Mouse (Mus musculus): Measurements from ENCODE around the gene Rtp2.

The Rtp2 gene

DNA sequence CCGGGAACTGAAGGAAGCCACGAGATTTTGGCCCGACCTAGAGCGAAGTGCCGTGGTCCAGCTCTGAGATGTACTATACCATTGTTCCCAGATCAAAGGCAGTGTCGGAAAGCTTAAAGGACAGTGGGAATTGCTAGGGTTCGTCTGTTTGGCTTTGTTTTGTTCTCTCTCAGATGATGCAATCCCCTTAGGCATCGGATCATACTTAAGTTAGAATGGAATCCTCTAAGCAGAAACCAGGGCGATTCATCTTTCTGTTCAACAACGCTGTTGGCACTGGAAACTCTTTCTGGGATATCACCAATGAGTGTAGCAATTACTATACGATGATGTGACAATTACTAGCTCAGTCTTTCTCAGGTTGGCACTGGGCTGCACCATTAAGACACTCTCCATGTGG is at the start of gene Rtp2:
Gene Rtp2 (minus strand): TSS at position 101 of the 400 bp plus-strand sequence.
- DNase-seq (ENCODE audit: low spot score) = no peak

DNA sequence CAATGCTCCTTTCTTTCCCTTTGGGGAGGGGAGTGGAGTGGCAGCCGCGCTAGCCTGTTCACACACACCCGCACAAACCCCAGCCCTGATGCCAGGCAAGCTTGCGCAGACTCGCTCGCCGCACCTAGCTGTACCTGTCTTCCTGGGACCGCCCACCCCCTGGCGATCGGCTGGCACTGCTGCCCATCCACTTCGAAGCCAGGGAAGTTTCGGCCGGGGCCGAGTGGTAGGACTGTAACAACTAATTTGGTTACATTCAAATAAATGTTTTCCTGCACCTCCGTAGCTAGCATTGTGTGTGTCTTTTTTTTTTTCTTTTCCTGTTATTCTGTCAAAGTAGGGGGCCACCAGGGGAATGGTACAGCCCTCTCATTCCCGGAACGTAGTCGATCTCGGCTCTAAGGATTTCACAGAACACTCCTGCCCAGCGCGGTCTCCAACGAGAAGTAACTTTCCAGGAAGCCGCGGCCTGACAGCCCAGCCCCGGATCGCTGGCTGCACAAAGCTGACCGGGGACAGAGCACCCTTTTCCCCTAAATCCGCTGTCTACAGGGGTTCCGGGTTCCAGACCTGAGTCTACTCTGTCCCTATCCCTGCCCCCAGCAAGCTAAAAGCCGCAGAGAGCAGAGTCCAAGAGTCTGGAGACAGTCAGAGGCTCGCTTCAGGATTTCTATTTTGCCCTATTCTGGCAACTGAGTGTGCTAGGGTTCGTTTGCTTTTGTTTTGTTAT is 49.0 kb upstream of the Rtp2 start:
- no peak for DNase-seq (ENCODE audit: low spot score)

DNA sequence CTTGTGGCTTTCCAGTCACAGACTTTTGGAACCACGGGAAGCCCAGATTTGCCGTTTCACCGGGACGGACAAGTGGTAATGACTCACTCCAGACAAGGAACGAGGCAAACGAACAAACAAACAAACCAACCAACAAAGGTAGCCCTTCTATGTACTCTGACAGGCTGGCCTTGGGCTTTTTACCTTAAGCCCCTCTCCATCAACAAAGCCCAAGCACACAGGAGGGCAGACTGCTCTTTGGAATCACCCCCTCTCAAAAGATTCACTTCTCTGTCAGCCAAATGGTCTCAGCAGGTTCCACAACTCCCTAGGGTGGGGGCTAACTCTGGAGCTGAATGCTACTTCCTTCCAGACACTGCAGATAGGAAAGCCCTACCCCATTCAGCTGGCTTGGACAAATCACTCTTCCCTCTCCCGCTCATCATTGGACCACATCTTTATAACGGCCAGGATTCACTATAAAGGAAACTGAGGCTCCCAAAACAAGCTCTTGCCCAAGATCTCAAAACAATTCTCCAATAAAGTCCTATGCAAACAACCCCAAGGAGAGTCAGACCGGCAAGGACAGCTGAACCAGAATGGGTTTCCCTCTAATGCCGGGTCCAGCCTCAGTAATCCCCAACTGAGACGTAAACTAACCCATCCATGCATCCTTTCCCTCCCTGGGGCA is 48.1 kb upstream of the Rtp2 start:
- DNase-seq (ENCODE audit: low spot score) = no peak

DNA sequence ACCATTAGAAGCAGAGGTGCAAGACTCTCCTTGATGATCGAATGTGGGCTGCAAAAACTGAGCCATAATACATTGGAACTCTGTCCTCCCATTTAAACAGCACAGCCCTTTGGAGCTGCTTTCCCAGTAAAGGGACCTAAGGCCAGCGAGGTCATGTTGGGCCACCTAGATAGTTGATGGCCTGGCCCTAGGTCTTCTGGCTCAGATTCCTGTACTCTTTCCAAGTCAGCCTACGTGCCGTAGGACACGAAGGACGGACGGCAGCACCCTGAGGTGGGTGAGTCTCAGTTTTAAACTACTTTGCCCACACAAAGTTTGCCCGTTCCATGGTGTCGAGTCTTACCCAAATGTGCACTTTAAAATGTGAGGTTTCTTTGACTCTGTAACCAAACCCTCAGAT is 47.3 kb upstream of the Rtp2 start:
- DNase-seq (ENCODE audit: low spot score) = no peak

DNA sequence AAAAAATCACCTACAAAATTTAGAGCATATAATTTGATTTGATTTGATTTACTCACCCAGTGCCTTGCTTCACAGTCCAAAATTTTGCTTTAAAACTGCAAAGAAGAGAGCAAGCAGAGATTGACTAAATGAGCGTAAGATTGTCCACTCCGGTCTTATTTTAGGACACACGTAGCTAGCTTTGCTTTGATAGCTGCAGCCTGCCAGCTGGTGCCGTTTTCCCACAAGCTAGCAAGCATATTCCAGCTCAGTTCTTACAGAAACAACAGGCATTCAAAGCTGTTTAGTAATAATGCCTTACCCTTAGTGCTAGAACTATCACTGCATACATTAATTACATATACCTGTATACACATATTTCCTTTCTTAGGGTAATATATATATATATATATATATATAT is 46.3 kb upstream of the Rtp2 start:
- DNase-seq (ENCODE audit: low spot score) = no peak

DNA sequence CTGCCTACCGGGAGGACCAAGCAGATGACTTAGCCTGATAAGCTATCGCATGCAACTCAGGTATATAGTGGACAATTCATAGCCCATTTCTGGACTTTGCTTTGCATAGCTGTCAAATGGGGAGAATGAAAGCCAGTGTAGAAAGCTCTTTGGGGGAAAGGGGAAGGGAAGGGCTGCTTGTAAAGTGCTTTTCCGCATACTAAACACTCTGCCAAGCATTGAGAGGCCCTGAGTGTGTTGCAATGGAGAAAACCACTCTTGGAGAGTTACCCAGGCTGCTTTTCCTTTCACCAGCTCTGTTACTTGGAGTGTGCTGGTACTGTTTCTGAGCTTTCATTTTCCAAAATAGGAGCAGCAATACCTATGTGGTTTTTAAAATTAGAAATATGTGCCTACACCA is 45.5 kb upstream of the Rtp2 start:
- peak; percentile 94 for DNase-seq (ENCODE audit: low spot score)

DNA sequence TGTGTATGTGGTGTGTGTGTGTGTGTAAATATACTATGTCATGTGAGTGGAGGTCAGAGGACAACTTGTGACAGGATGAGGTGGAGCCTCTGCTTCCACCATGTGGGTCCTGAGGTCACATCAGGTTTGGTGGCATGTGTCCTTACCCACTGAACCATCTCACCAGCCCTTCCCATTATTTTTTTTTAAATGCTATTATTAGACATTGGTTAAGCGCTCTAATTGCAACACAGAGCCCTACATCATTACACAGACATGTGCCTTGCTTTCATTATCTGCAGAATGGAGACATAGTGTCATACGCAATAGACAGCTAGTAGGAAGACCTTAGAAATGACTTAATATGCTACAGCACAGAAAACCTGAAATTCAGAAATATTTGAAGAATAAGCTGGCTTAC is 44.0 kb upstream of the Rtp2 start:
- no peak for DNase-seq (ENCODE audit: low spot score)

DNA sequence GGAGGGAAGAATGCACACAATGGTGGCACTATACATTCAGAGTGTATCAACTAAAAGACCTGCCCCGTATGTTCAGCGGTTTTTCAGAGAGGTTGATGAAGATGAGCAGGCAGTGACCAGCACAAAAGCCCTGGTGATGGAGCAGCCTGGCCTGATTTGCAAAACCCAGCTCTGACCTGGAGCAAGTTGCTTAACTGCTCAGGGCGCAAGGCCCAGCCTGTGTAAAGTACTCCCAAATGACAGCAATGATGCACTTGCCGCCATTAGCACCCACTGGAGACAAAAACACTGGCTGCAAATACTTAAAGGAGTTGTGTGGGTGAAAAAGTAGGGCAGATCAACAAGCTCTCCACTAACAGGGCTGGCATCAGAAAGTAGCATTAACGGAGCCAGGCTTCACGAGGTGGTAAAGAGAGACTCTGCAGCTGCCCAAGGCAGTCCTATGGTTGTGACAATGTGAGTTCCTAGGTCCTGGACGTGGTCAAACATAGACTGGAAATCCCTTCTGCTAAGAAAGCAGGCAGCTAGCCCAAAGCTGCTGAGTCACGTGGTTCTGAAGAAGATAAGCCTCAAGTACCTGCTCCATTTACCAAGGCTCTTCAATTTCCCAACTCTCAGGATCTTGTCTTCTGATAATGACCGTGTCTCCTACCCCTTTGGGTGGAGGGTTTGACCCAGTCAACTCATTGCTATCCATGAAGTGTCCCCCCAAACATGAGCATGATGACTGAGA is 41.6 kb upstream of the Rtp2 start:
- peak; percentile 60 for DNase-seq (ENCODE audit: low spot score)

DNA sequence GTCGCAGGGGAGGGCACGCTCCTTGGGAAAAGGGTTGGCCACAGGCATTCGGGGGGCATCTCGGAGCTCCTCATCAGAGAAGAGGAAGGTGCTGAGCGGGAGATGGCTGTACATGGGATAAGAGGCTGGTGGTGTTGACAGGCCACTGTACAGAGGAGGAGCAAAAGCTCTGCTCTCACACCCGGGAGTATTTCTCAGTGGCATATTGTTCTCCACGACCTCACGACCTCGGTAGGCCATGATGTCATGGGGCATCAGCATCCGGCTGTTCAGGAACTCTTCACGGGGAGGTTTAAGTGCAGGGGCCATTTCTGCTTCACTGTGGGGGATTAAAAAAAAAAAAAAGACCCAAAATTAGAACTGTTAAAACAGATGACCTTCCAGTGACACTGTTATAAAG is 40.7 kb upstream of the Rtp2 start:
- no peak for DNase-seq (ENCODE audit: low spot score)

DNA sequence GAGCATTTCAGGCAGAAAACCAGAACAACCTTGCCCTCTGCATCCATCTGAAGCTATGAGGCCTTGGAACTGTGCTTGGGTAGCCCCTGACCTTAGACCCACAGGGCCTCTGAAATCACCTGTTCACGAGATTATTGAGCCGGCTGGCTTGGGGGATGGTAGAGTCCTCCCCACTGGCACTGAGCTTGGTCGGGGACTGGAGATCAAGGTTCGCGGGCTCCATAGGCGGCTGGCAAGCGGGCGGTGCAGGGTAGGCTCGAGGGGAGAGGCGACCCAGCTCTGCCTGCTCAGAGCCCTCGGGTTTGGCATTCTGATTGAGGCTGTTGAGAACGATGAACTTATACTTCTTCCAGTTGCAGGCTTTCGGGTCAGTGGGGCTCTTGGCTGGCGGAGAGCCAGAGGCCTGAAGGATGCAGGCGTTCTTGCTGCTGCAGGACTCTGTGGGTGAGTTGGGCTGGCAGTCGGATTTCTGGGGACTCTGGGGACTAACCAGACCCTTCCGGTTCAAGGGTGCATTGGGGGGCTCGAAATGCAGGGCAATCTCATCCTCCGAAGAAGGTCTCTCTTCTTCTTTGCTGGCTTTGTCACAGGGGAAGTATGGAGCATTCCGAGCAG is 40.0 kb upstream of the Rtp2 start:
- DNase-seq (ENCODE audit: low spot score) = no peak

DNA sequence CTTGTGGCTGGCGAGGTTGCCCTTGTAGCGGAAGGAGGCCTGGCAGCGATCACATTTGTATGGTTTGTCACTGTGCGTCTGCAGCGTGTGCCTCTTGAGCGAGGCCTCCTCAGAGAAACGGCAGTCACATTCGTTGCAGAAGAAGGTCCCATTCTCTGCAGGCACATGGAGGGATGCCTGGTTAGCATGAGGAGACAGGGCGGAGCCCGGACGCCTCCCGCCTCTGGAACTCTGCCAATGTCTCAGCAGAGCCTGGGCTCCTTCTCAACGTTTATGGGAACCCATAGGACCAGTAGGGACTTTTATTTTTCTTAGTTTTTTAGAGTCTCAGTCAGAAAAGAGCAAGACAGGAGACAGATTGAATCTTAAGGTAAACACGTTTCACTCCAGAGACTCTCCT is 37.7 kb upstream of the Rtp2 start:
- DNase-seq (ENCODE audit: low spot score) = no peak

DNA sequence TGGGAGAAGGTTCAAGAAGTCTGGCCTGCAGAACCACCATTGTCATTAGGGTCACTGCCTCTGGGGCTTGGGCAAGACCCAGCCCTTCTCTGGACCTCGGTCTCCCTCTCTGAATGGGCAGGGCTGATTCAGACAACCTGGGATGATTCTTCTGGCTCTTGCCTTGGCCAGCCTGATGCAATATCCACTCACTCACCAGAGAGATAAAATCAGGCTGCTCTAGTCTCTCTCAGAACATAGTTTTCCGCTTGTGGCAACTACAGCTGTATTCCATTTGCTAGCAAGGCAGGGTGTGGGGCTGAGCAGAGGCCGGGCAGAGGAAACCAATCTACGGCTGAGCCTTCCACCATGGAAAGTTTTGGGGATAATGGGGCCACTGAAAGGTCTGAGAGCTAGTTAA is 36.7 kb upstream of the Rtp2 start:
- DNase-seq (ENCODE audit: low spot score) = no peak

DNA sequence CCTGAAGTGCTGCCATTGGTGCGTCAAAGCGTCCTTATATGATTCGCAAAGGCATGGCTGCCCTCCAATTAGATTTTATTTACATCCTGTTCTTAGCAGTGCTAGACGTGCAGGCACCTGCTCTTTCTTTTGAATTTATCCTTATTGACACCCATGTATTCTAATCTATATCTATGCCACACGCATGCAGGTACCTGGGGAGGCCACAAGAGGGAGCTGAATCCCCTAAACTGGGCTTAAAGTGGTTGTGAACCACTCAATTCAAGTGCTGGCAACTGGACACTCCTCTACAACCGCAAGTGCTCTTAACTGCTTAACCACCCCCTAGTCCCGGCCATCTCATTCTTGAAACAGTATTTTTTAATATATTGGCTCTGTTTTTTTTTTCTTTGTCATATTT is 35.1 kb upstream of the Rtp2 start:
- DNase-seq (ENCODE audit: low spot score) = no peak

DNA sequence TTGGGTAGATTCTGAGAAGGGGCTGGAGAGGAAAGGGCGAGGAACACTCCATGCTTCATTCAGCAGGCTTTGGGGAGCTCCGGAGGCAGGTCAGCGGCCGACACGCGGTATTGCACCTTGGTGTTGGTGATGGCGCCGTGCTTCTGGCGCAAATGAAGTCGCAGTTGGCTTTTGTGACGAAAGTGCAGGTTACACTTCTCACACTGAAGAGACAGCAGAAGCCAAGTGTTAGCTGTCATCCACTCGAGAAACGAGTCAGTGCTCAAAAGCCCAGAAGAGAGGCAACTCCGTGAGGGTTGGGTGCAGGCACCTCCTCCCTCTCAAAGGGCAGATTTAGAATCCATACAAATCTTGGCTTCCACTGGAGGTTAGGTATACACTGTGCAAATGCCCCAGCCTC is 33.9 kb upstream of the Rtp2 start:
- DNase-seq (ENCODE audit: low spot score) = no peak

DNA sequence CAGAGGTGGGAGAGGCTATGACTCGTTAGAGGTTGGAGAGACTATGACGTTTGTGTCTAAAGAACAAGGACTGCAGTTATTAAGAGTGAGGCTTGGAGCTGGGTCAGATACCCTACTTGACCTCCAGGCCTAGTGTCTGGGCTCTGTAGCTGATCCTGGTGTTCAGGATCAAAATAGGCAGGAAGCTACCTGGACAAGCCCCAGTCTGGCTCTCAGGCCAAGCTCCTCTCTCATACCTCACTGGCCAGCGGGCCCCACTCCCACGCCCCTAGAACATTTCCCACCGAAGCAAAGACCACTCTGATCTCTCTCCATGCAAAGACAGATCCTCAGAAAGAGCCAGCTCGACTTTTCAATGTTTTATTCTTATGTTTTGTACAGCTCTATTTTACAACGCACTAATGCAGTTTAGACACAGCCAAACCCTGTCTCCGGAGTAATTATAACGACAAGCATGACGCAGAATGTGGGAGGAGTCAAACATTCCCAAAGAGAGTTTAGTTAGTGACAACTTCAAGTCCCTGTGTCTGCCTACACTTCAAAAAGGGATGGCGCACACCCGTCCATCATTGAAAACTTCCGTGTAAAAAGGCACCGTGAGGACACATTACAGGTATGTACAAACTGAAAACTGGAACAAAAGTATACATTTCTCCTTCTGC is 32.6 kb upstream of the Rtp2 start:
- no peak for DNase-seq (ENCODE audit: low spot score)

DNA sequence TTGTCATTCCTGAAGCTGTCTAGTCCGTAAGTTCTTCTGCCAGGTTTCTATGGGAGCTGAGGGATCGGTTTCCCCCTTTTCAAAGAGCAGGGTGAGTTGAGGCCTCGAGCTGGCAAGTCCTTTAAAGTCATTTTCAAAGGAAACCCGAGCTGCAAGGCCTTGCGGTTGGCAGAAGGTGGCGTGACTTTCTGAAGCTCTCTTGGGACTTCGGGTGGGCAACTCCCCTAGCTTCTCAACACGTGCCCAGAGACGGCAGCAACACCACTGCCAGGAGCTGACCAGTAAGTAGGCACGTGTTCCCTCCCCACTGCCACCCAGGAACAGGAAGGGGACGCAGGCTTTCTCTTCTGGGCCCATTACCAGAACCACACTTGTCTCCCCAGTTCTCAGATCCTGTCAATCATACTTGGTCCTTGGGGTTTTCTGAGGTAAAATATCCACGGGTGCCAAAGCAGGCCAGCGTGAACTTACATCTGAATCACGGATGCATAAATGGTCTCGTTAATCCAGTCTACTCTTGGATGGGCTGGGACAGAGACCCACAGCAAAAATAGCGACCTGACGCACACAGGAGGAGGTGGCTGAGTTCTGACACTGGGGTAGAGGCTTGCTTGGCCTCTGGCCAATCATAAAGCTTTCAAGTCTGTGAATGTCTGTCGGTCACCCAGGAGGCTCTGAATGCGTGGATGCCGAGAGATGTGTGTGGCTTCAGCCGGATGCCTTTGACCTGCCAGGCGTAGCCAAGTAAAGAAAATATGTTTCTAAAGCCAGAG is 31.9 kb upstream of the Rtp2 start:
- DNase-seq (ENCODE audit: low spot score) = no peak

DNA sequence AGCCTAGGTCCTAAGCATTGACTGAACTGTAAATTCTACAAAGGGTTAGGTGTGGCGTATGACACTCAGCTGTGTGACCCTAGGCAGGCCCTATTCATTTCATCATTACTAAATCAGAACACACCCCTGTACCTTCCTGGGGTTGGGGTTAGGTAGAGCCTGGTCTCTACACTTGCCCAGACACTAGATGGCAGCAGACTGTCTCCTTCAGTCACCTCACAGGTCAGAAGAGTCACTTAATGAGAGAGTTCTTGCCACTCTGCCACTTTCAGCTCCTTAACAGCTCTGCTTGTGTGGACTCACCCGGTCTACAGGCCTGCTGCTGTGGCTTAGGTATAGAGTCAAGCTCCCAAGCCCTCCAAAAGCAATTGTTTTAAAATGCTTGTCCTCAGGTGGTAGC is 30.2 kb upstream of the Rtp2 start:
- peak; percentile 76 for DNase-seq (ENCODE audit: low spot score)

DNA sequence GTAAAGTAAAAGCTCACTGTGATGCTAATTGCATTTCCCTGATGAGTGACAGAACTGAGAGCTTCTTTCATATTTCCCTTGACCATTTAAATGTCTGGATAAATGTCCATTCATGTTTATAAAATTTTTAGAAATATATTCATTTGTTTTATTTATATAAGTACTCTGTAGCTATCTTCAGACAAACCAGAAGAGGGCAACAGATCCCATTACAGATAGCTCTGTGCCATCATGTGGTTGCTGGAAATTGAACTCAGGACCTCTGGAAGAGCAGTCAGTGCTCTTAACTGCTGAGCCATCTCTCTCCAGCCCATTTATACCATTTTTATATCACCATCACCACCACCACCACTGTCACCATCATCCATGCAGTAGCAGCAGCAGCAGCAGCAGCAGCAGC is 26.7 kb upstream of the Rtp2 start:
- DNase-seq (ENCODE audit: low spot score) = no peak

DNA sequence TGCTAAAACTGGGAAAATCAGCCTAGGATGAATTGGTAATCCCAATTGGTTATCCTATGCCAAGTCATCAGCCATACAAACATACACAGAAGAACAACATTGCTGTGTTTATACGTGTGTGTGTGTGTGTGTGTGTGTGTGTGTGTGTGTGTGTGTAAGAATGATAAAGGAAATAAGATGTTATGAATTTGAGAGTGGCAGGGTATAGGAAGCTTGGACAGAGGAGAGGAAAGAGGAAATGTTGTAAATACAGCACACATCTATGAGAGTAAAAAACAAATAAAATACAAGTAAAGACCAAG is 21.7 kb upstream of the Rtp2 start:
- DNase-seq (ENCODE audit: low spot score) = no peak

DNA sequence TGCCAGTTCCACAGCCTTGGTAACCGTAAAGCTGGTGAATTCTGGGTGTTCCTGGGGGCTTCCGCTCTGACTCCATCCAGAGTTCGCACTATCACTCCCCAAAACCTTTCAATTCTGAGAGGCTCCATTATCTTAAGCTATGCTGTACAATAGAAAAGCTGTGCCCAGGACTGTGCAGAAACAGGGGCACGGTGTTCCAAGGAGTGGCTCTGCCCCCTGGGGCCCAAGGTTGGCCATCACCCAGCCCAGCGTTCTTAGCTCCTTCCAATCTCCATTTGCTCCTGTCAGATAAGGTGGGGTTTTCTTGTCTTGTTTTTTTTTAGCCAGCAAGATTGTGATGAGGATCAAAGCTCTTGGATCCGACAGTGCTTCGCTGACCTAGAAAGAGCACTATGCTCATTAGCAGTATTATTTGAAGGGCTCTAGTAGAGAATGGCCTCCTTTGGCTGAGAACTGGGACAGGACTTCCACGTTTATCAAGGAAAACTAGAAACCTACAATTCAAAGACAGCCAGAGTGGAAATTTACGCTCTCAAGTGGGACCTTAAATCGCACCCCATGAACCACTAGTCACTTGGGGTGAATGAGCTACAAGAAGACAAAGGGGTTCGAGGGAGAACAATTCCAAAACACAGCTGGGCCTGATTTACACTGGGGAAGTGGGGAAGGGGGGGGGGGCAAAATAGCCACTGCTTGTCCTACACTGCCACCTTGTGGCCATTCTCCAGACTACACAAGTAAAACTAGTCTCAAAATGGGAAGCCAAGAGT is 21.2 kb upstream of the Rtp2 start:
- peak; percentile 82 for DNase-seq (ENCODE audit: low spot score)

DNA sequence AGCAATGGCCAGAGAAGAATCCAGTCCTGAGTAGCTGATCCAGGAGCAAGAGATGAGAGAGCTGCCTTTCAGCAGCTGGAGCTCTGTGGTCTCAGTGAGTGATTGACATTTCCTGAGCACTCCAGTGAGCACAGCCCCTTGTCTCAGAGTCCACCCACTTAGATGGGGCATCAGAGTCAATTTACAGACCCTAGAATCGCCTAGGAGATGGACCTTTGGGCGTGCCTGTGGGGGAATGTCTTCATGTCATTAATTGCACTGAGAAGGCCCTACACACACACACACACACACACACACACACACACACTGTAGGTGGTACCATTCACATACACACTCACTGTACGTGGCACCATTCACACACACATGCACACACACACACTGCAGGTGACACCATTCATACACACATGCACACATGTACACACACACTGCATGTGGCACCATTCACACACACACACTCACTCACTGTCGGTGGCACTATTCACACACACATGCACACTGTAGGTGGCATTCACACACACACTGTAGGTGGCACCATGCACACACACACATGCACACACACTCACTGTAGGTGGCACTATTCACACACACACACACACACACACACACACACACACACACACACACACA is 20.0 kb upstream of the Rtp2 start:
- no peak for DNase-seq (ENCODE audit: low spot score)

Data from adipocyte (in vitro differentiated cells).